Mouse (Mus musculus) MEL (cell line): ENCODE measurements at regions not wholly inside any gene's neighbourhood (a gene's known extent, or its start where the extent isn't known, plus 50 kb on each side); places are given as distances from the start of the nearest gene placed in this dataset.

ENCODE experiments used
- DNase-seq: peaks from one replicate; pipeline ENCODE4 v3.0.0; 2011; ENCODE audit warnings: low read depth, low spot score
- H3K27ac ChIP-seq: 2 replicates; pipeline ENCODE4 v1.5.1; 2012; ENCODE audit warnings: low read depth, mild to moderate bottlenecking, control low read depth, low read length, moderate library complexity; ENCODE audit not compliant: control insufficient read depth
- H3K27me3 ChIP-seq, 2 experiments: fragments of 150-350 bp in 1 of 2; sonication (generic) in 1 of 2; 2 replicates each; pipeline ENCODE4 v1.6.1; 2012; ENCODE audit warnings: low read length in 2 of 2, mild to moderate bottlenecking in 2 of 2, improper control_type of control experiment in 1 of 2, moderate library complexity in 1 of 2; ENCODE audit not compliant: insufficient read depth in 2 of 2, control insufficient read depth in 1 of 2
- H3K36me3 ChIP-seq, 2 experiments: 2 replicates each; pipeline ENCODE4 v1.6.1; 2012 to 2014; ENCODE audit warnings: low read length in 2 of 2, improper control_type of control experiment in 1 of 2, inconsistent platforms in 1 of 2, mild to moderate bottlenecking in 1 of 2; ENCODE audit not compliant: insufficient read depth in 2 of 2, control insufficient read depth in 1 of 2
- H3K4me1 ChIP-seq, 2 experiments: fragments of 150-350 bp in 1 of 2; sonication (generic) in 1 of 2; 2 replicates each; pipeline ENCODE4 v1.6.1; 2012; ENCODE audit warnings: low read length in 2 of 2, improper control_type of control experiment in 1 of 2, mild to moderate bottlenecking in 1 of 2; ENCODE audit not compliant: insufficient read depth in 2 of 2, control insufficient read depth in 1 of 2
- H3K4me3 ChIP-seq, 2 experiments: fragments of 150-350 bp in 1 of 2; sonication (generic) in 1 of 2; 2 replicates each; pipeline ENCODE4 v1.5.1; 2012; ENCODE audit warnings: low read depth in 2 of 2, low read length in 2 of 2, mild to moderate bottlenecking in 2 of 2, moderate library complexity in 2 of 2, control low read depth in 1 of 2, improper control_type of control experiment in 1 of 2; ENCODE audit not compliant: control insufficient read depth in 1 of 2, insufficient read depth in 1 of 2
- H3K79me2 ChIP-seq: 2 replicates; pipeline ENCODE4 v1.6.1; 2012; ENCODE audit warnings: mild to moderate bottlenecking, low read length, moderate library complexity; ENCODE audit not compliant: control insufficient read depth, poor library complexity, insufficient read depth
- H3K9ac ChIP-seq: 2 replicates; pipeline ENCODE4 v1.6.1; 2012; ENCODE audit warnings: low read depth, mild to moderate bottlenecking, control low read depth, low read length, moderate library complexity; ENCODE audit not compliant: control insufficient read depth, poor library complexity, severe bottlenecking
- H3K9me3 ChIP-seq: fragments of 150-350 bp; sonication (generic); replicated peaks from 2 replicates; pipeline ENCODE4 v1.6.1; 2012; ENCODE audit warnings: mild to moderate bottlenecking, low read length, improper control_type of control experiment, moderate library complexity; ENCODE audit not compliant: insufficient read depth
- CTCF ChIP-seq, 3 experiments: IDR thresholded peaks in 2 of 3; conservative IDR thresholded peaks in 1 of 3; 2 replicates each; pipeline ENCODE4 v1.5.1; 2011 to 2012; ENCODE audit warnings: low read length in 3 of 3, low read depth in 2 of 3, mild to moderate bottlenecking in 2 of 3, improper control_type of control experiment in 1 of 3, inconsistent platforms in 1 of 3, mixed read lengths in 1 of 3, moderate library complexity in 1 of 3; ENCODE audit not compliant: control insufficient read depth in 1 of 3, insufficient read depth in 1 of 3, poor library complexity in 1 of 3, severe bottlenecking in 1 of 3
- ETS1 ChIP-seq: IDR thresholded peaks from 2 replicates; pipeline ENCODE4 v1.6.1; 2012; ENCODE audit warnings: low read depth, mild to moderate bottlenecking, inconsistent platforms, low read length, improper control_type of control experiment, moderate library complexity
- GABPA ChIP-seq: IDR thresholded peaks from 2 replicates; pipeline ENCODE4 v1.6.1; 2012; ENCODE audit warnings: low read depth, mild to moderate bottlenecking, inconsistent platforms, low read length, improper control_type of control experiment, moderate library complexity
- MAZ ChIP-seq: IDR thresholded peaks from 2 replicates; pipeline ENCODE4 v1.6.1; 2012; ENCODE audit warnings: low read depth, mild to moderate bottlenecking, inconsistent platforms, low read length, improper control_type of control experiment
- NRF1 ChIP-seq: IDR thresholded peaks from 2 replicates; pipeline ENCODE4 v1.6.1; 2014; ENCODE audit warnings: low read depth, mild to moderate bottlenecking, inconsistent platforms, low read length, improper control_type of control experiment, moderate library complexity; ENCODE audit not compliant: poor library complexity, insufficient read depth, severe bottlenecking
- POLR2AphosphoS5 ChIP-seq: IDR thresholded peaks from 2 replicates; pipeline ENCODE4 v1.6.1; 2012; ENCODE audit warnings: low read depth, borderline replicate concordance, mild to moderate bottlenecking, inconsistent platforms, low read length, moderate library complexity, mixed read lengths
- RCOR1 ChIP-seq: IDR thresholded peaks from 2 replicates; pipeline ENCODE4 v1.6.1; 2012; ENCODE audit warnings: low read depth, mild to moderate bottlenecking, inconsistent platforms, low read length, improper control_type of control experiment
- TBP ChIP-seq: IDR thresholded peaks from 2 replicates; pipeline ENCODE4 v1.8.0; 2011; ENCODE audit warnings: low read depth, low read length, improper control_type of control experiment
- UBTF ChIP-seq: IDR thresholded peaks from 2 replicates; pipeline ENCODE4 v1.6.1; 2012; ENCODE audit warnings: low read depth, mild to moderate bottlenecking, inconsistent platforms, low read length, improper control_type of control experiment, moderate library complexity, borderline replicate concordance; ENCODE audit not compliant: insufficient read depth

DNA sequence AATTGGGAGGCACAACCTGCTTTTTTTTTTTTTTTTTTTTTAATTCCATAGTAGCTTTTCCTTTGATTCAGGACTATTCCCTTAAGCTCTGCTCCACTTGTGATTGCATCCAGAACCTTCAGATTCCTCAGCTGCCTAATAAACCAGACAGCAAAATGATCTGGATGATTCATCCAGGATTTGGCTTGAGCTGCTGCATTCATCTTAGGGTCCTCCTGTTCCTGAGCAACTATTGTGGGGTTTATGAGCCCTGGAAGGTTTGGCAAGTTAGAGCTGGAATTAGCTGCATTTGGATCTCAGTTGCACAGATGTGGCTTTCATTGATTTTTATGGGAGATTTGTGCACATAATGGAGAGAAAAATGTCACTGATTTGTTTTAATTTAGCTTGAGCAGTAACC is 183.3 kb downstream of the Otol1 start:
- DNase-seq: no peak
- Histone ChIP-seq H3K27me3 (no peaks in the 10 kb centered on the region), H3K4me1 (no peaks in the 10 kb centered on the region), H3K79me2 (no peaks in the 10 kb centered on the region), H3K27ac (no peak overlapping the region), H3K9me3 (no peaks in the 10 kb centered on the region), H3K9ac (no peak overlapping the region), H3K36me3 (no peaks in the 10 kb centered on the region), H3K4me3 (no peak overlapping the region)
- no peak for TF ChIP-seq ETS1

DNA sequence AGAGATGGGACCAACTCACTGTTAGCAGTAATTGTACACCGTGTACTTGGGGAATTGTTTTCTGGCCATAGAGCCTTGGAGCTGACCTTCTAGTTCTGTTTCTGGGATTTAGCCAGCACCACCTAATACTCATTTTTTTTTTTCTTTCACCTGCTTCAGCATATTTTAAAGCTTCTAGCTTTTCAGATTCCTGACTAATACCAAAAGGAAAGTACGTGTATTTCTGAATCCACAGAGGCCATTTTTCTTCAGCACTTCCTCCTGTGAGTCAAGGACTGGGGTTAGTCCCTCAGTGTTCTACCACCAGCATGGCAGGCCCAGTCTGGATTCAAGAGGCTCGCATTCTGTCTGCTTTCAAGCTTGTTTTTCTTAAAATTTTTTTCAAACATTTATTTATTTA is 189.3 kb downstream of the Otol1 start:
- no peak overlapping the region for H3K27ac ChIP-seq
- H3K9ac ChIP-seq: no peak overlapping the region
- H3K4me3 ChIP-seq: no peak overlapping the region
- H3K79me2 ChIP-seq: no peaks in the 10 kb centered on the region
- H3K27me3 ChIP-seq: no peaks in the 10 kb centered on the region
- H3K9me3 ChIP-seq: no peaks in the 10 kb centered on the region
- TF ChIP-seq GABPA: no peak
- TF ChIP-seq ETS1: no peak
- DNase-seq: no peak
- no peaks in the 10 kb centered on the region for H3K4me1 ChIP-seq
- H3K36me3 ChIP-seq: no peaks in the 10 kb centered on the region

GRCm38 (mm10) chr3:70198890-70199289 is 191.5 kb downstream of the Otol1 start:
- Histone ChIP-seq H3K9me3 (no peaks in the 10 kb centered on the region), H3K79me2 (no peaks in the 10 kb centered on the region), H3K9ac (no peak overlapping the region), H3K4me1 (no peaks in the 10 kb centered on the region), H3K27ac (no peak overlapping the region), H3K4me3 (no peak overlapping the region), H3K27me3 (no peaks in the 10 kb centered on the region), H3K36me3 (no peaks in the 10 kb centered on the region)
- DNase-seq: no peak
- TF ChIP-seq TBP (no peak), POLR2AphosphoS5 (no peak), MAZ (no peak), NRF1 (no peak), UBTF (no peak), RCOR1 (no peak), CTCF (IDR thresholded peaks at IDR 0.05 in 2 of 3, conservative IDR thresholded peaks at IDR 0.05 in 1 of 3; ENCODE audit: control insufficient read depth in 1 of 3, insufficient read depth in 1 of 3, low read depth in 2 of 3, low read length in 3 of 3, poor library complexity in 1 of 3, severe bottlenecking in 1 of 3) (no peak)
- TF ChIP-seq, all 39 proteins: peak for 0
